In genomic region chr12:32199422-32199821, GRCm38 (mm10) we compare ENCODE assay signal across 29 mouse cellular contexts. TPM values are rescaled to one million over a fixed set of nuclear protein-coding genes. Genes with fewer than 3 reads are reported as not detected.
DNase-seq lines count a peak whose midpoint lies in the region; ATAC-seq and TF ChIP-seq lines count a peak whose summit lies in the region.
"Had no signal": no experiment of that assay in that cellular context is flagged by ENCODE, and none has a peak within 500 bp of the region (broad histone marks: within the 10 kb centered on the region; RNA-seq: fewer than 3 reads in every experiment).

No protein-coding gene starts in this region.

- H3K4me3 ChIP-seq in lung, adult 2 months (replicated peaks; ENCODE audit: extremely low read depth, low read depth, low read length): no peak overlapping the region
- no peak overlapping the region for H3K4me3 ChIP-seq in MEL (ENCODE audit: control insufficient read depth in 1 of 2, insufficient read depth in 1 of 2, low read depth in 2 of 2, low read length in 2 of 2)
- H3K4me3 ChIP-seq: forebrain, embryonic 13.5 days; heart, adult 2 months; heart, embryonic 13.5 days; hindbrain, embryonic 10.5 days; left cerebral cortex, adult 2 months; limb, embryonic 13.5 days; myocyte; neural tube, embryonic 13.5 days had no signal

- no peaks in the 10 kb centered on the region for H3K4me1 ChIP-seq in lung, adult 2 months (ENCODE audit: control insufficient read depth, insufficient read depth, low read length)
- H3K4me1 ChIP-seq in MEL (ENCODE audit: control insufficient read depth in 1 of 2, insufficient read depth in 2 of 2, low read length in 2 of 2): peaks cover 26% of the 10 kb centered on the region in 2 experiments
- H3K4me1 ChIP-seq: heart, embryonic 13.5 days; limb, embryonic 13.5 days; neural tube, embryonic 13.5 days had no signal

- ATAC-seq in hematopoietic stem cell, adult 5-6 weeks (replicated peaks in 1 of 2; ENCODE audit: insufficient read depth in 1 of 2, low FRiP score in 2 of 2, low TSS enrichment in 1 of 2, low read depth in 1 of 2, poor library complexity in 2 of 2, severe bottlenecking in 2 of 2): peak; percentile 34 to 61; a peak in 2 of 4 replicates
- peak; percentile 47 for ATAC-seq in neutrophil, adult 5-6 weeks (ENCODE audit: extremely low read depth, insufficient number of reproducible peaks, low FRiP score, poor library complexity, severe bottlenecking)
- no peak for ATAC-seq in CD4-positive, CD25-positive, alpha-beta regulatory T cell, adult 4 months
- ATAC-seq: forebrain, embryonic 13.5 days; intestine, postnatal 0 days; midbrain, embryonic 16.5 days had no signal

- H3K36me3 ChIP-seq in MEL (ENCODE audit: control insufficient read depth in 1 of 2, insufficient read depth in 2 of 2, low read length in 2 of 2): peaks cover 0 to 30% of the 10 kb centered on the region in 2 experiments; a peak in 2 of 4 replicates
- H3K36me3 ChIP-seq: heart, embryonic 13.5 days; hindbrain, embryonic 10.5 days; limb, embryonic 13.5 days; neural tube, embryonic 13.5 days had no signal

- TF ChIP-seq CTCF in lung, adult 2 months (IDR thresholded peaks at IDR 0.05; ENCODE audit: insufficient read depth, low read length): no peak
- TF ChIP-seq CTCF in MEL (IDR thresholded peaks at IDR 0.05 in 2 of 3, conservative IDR thresholded peaks at IDR 0.05 in 1 of 3; ENCODE audit: control insufficient read depth in 1 of 3, insufficient read depth in 1 of 3, low read depth in 2 of 3, low read length in 3 of 3, poor library complexity in 1 of 3, severe bottlenecking in 1 of 3): no peak

- H3K27ac ChIP-seq in MEL (ENCODE audit: control insufficient read depth, low read depth, low read length): peak overlapping the region; percentile 91
- H3K27ac ChIP-seq: forebrain, embryonic 13.5 days; heart, adult 2 months; heart, embryonic 13.5 days; hindbrain, embryonic 10.5 days; left cerebral cortex, adult 2 months; limb, embryonic 13.5 days; neural tube, embryonic 13.5 days had no signal

- peak; percentile 25 for DNase-seq in lung, postnatal 25 days (ENCODE audit: low spot score)
- DNase-seq in lung, adult 2 months: no peak
- peak; percentile 74 for DNase-seq in MEL (ENCODE audit: low read depth, low spot score)
- no peak for DNase-seq in neural tube, embryonic 10.5 days (ENCODE audit: extremely low spot score, low spot score)
- DNase-seq in left cerebral cortex, adult 18-20 months (ENCODE audit: low spot score in 2 of 2): no peak
- DNase-seq: adrenal gland, postnatal 36 days; B cell, adult 2 months; cerebellum, adult 8-10 months; cerebellum, postnatal 25 days; gastrocnemius, postnatal 36 days; heart, adult 2 months; heart, postnatal 10 days; kidney, adult 9 months; kidney, postnatal 14 days; layer of hippocampus, adult 9-11 months; lung, adult 18-20 months; thymus, postnatal 4 days had no signal

- H3K27me3 ChIP-seq in MEL (ENCODE audit: control insufficient read depth in 1 of 2, insufficient read depth in 2 of 2, low read length in 2 of 2): no peaks in the 10 kb centered on the region
- H3K27me3 ChIP-seq: forebrain, embryonic 13.5 days; heart, embryonic 13.5 days; limb, embryonic 13.5 days; neural tube, embryonic 13.5 days had no signal

- TF ChIP-seq POLR2A in lung, adult 2 months (IDR thresholded peaks at IDR 0.05; ENCODE audit: borderline replicate concordance, extremely low read depth, low read depth, low read length): no peak
- TF ChIP-seq POLR2A in MEL (IDR thresholded peaks at IDR 0.05; ENCODE audit: control insufficient read depth in 1 of 2, insufficient read depth in 1 of 2, low read depth in 1 of 2, low read length in 2 of 2, poor library complexity in 1 of 2): no peak

- H3K9ac ChIP-seq in MEL (ENCODE audit: control insufficient read depth, low read depth, low read length, poor library complexity, severe bottlenecking): peak overlapping the region; percentile 21; the same call in 1 of the 2 replicates
- H3K9ac ChIP-seq: forebrain, embryonic 13.5 days; heart, embryonic 13.5 days; limb, embryonic 13.5 days; neural tube, embryonic 13.5 days had no signal

- no peaks in the 10 kb centered on the region for H3K79me2 ChIP-seq in MEL (ENCODE audit: control insufficient read depth, insufficient read depth, low read length, poor library complexity)

- peak; percentile 62 to 66 for TF ChIP-seq EP300 in MEL (IDR thresholded peaks at IDR 0.05; ENCODE audit: low read depth in 1 of 2, low read length in 2 of 2)

- no peaks in the 10 kb centered on the region for H3K9me3 ChIP-seq in MEL (replicated peaks; ENCODE audit: insufficient read depth, low read length)
- H3K9me3 ChIP-seq: forebrain, embryonic 13.5 days; heart, embryonic 13.5 days; hindbrain, embryonic 10.5 days; limb, embryonic 13.5 days; neural tube, embryonic 13.5 days had no signal

- no peak for TF ChIP-seq RAD21 in MEL (IDR thresholded peaks at IDR 0.05; ENCODE audit: low read depth, low read length)

- 72% methylated on average over 4 of the region's 4 CpGs for WGBS in lung, adult 2 months

TF ChIP-seq in MEL, 35 proteins besides CTCF, POLR2A, EP300 and RAD21:
- TF ChIP-seq MAZ (IDR thresholded peaks at IDR 0.05; ENCODE audit: low read depth, low read length): no peak
- TF ChIP-seq BHLHE40 (IDR thresholded peaks at IDR 0.05; ENCODE audit: borderline replicate concordance, low read depth, low read length): peak; percentile 34; the same call in 1 of the 2 replicates
- 0 out of 2 replicates have a peak, but pooled peaks have one; percentile 4 for TF ChIP-seq TCF12 (IDR thresholded peaks at IDR 0.05; ENCODE audit: low read depth, low read length)
- no peak for TF ChIP-seq JUND (IDR thresholded peaks at IDR 0.05; ENCODE audit: low read depth, low read length)
- no peak for TF ChIP-seq UBTF (IDR thresholded peaks at IDR 0.05; ENCODE audit: borderline replicate concordance, insufficient read depth, low read depth, low read length)
- peak; percentile 25; the same call in 1 of the 2 replicates for TF ChIP-seq MXI1 (IDR thresholded peaks at IDR 0.05; ENCODE audit: low read depth, low read length)
- TF ChIP-seq NRF1 (IDR thresholded peaks at IDR 0.05; ENCODE audit: insufficient read depth, low read depth, low read length, poor library complexity, severe bottlenecking): no peak
- TF ChIP-seq TBP (IDR thresholded peaks at IDR 0.05; ENCODE audit: low read depth, low read length): no peak
- TF ChIP-seq ELF1 (IDR thresholded peaks at IDR 0.05; ENCODE audit: low read depth, low read length): no peak
- no peak for TF ChIP-seq POLR2AphosphoS5 (IDR thresholded peaks at IDR 0.05; ENCODE audit: borderline replicate concordance, low read depth, low read length)
- TF ChIP-seq RCOR1 (IDR thresholded peaks at IDR 0.05; ENCODE audit: low read depth, low read length): 0 out of 2 replicates have a peak, but pooled peaks have one; percentile 38
- no peak for TF ChIP-seq MYC (IDR thresholded peaks at IDR 0.05; ENCODE audit: low read depth, low read length)
- TF ChIP-seq USF1 (IDR thresholded peaks at IDR 0.05; ENCODE audit: low read depth, low read length): no peak
- TF ChIP-seq CHD1 (IDR thresholded peaks at IDR 0.05; ENCODE audit: low read depth, low read length): no peak
- peak; percentile 69 for TF ChIP-seq SIN3A (IDR thresholded peaks at IDR 0.05; ENCODE audit: low read length)
- no peak for TF ChIP-seq GABPA (IDR thresholded peaks at IDR 0.05; ENCODE audit: low read depth, low read length)
- no peak for TF ChIP-seq KAT2A (conservative IDR thresholded peaks at IDR 0.05; ENCODE audit: low read depth, low read length)
- no peak for TF ChIP-seq ZNF384 (IDR thresholded peaks at IDR 0.05; ENCODE audit: low read depth, low read length)
- no peak for TF ChIP-seq MEF2A (IDR thresholded peaks at IDR 0.05; ENCODE audit: extremely low read depth, insufficient replicate concordance, low read depth, low read length, poor library complexity, severe bottlenecking)
- TF ChIP-seq ZMIZ1 (IDR thresholded peaks at IDR 0.05; ENCODE audit: low read depth, low read length): no peak
- no peak for TF ChIP-seq CHD2 (IDR thresholded peaks at IDR 0.05; ENCODE audit: low read length)
- TF ChIP-seq E2F4 (IDR thresholded peaks at IDR 0.05; ENCODE audit: borderline replicate concordance, low read depth, low read length): no peak
- TF ChIP-seq MYB (IDR thresholded peaks at IDR 0.05; ENCODE audit: low read depth, low read length): no peak
- no peak for TF ChIP-seq ZC3H11A (IDR thresholded peaks at IDR 0.05; ENCODE audit: low read depth, low read length)
- no peak for TF ChIP-seq ZKSCAN1 (IDR thresholded peaks at IDR 0.05; ENCODE audit: low read depth, low read length)
- TF ChIP-seq MAFK (IDR thresholded peaks at IDR 0.05; ENCODE audit: borderline replicate concordance, low read depth, low read length): no peak
- no peak for TF ChIP-seq TAL1 (IDR thresholded peaks at IDR 0.05; ENCODE audit: low read length)
- no peak for TF ChIP-seq USF2 (IDR thresholded peaks at IDR 0.05; ENCODE audit: borderline replicate concordance in 1 of 2, insufficient read depth in 1 of 2, low read depth in 1 of 2, low read length in 2 of 2)
- TF ChIP-seq ETS1 (IDR thresholded peaks at IDR 0.05; ENCODE audit: low read depth, low read length): peak; percentile 53; the same call in 1 of the 2 replicates
- peak; percentile 74 for TF ChIP-seq GATA1 (IDR thresholded peaks at IDR 0.05; ENCODE audit: low read depth, low read length)
- no peak for TF ChIP-seq SMC3 (IDR thresholded peaks at IDR 0.05; ENCODE audit: low read depth, low read length)
- 0 out of 2 replicates have a peak, but pooled peaks have one; percentile 17 for TF ChIP-seq MAX (IDR thresholded peaks at IDR 0.05; ENCODE audit: low read length)
- TF ChIP-seq HCFC1 (IDR thresholded peaks at IDR 0.05; ENCODE audit: low read depth, low read length): no peak
- TF ChIP-seq POLR2AphosphoS2 (IDR thresholded peaks at IDR 0.05; ENCODE audit: low read length): no peak
- no peak for TF ChIP-seq NELFE (IDR thresholded peaks at IDR 0.05; ENCODE audit: low read depth, low read length)

RNA-seq across cellular contexts. Expression of gene Pik3cg, which starts 9.0 kb away (rescaled TPM):
- polyA plus RNA-seq in lung, adult 2 months (2012; rRNA removed): 3.2 and 4.9 TPM in 2 replicates
- total RNA-seq in MEL (2012; rRNA removed): 4.9 and 6.4 TPM in 2 replicates
- 1 to 10 TPM in 1 of 2 experiments, not detected in 1; 8.5 TPM for polyA plus RNA-seq in MEL (2012; ENCODE audit: insufficient read depth in 1 of 2, insufficient read length in 2 of 2, low read depth in 1 of 2, low replicate concordance in 2 of 2, missing spikeins in 1 of 2)
- 53.0 and 68.8 TPM in 2 replicates for total RNA-seq in hematopoietic stem cell, adult 5-6 weeks (2017)
- total RNA-seq in neutrophil, adult 5-6 weeks (2017): 60.9 and 68.0 TPM in 2 replicates
- 10 to 100 TPM; 18.7 to 33.8 TPM for polyA plus RNA-seq in CD4-positive, CD25-positive, alpha-beta regulatory T cell, adult 4 months (2017; shearing (Covaris generic))
- total RNA-seq in left cerebral cortex, adult 18-20 months (2021): 1 to 10 TPM; 3.2 to 3.3 TPM
- polyA plus RNA-seq: myocyte had no signal

Comparison
In these comparisons a context has a peak if more than half of its experiments do, and no peak if none do; other contexts are left out.
1. DNase-seq: peak in lung, postnatal 25 days (single experiment) and MEL (single experiment); none in lung, adult 2 months (single experiment), neural tube, embryonic 10.5 days (single experiment) and left cerebral cortex, adult 18-20 months (0 of 2).